Mouse (Mus musculus): Measurements from ENCODE around the gene Ruvbl2. TPM values are rescaled to one million over a fixed set of nuclear protein-coding genes. Genes with fewer than 3 reads are reported as not detected.
"Not testable (repeated sequence)": the region's sequence is repeated elsewhere in the genome, so short reads cannot be mapped to it uniquely, and the experiment has no call there.

The Ruvbl2 gene
- polyA plus RNA-seq, 1 experiment from 2014 or later, result 92.7 TPM

DNA sequence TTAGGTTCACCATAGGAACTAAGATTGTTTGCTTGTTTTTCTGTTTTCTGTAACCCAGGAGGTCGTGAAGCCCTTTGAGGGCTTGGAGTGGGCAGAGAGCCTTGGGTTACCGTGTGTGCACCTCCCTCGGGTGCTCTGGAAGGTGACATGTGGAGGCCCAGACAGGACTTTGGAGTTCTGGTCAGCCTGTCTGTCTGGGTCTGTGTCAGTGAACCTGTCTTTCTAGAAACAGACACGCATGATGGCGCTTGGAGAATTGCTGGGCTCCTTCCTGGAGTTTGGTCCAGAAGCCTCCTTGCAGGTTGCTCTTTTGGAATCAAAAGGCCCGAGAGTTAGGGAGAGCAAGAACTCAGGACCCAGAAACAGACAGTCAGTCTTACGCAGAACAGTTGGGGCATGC, 22.5 kb upstream of the Ruvbl2 start:
- H3K4me3 ChIP-seq (replicated peaks), result peak overlapping the region; percentile 57
- no peaks in the 10 kb centered on the region for H3K9me3 ChIP-seq (replicated peaks)
- peaks cover 51% of the 10 kb centered on the region for H3K36me3 ChIP-seq
- no peaks in the 10 kb centered on the region for H3K27me3 ChIP-seq (replicated peaks)
- WGBS, result 74% methylated on average over 7 of the region's 7 CpGs
- H3K4me2 ChIP-seq, result peak overlapping the region; percentile 59
- H3K4me1 ChIP-seq, result peaks cover 57% of the 10 kb centered on the region
- ATAC-seq (ENCODE audit: low FRiP score), result peak; percentile 0; the same call in 1 of the 2 replicates
- H3K9ac ChIP-seq (replicated peaks), result peak overlapping the region; percentile 27
- H3K27ac ChIP-seq (replicated peaks), result peak overlapping the region; percentile 87

DNA sequence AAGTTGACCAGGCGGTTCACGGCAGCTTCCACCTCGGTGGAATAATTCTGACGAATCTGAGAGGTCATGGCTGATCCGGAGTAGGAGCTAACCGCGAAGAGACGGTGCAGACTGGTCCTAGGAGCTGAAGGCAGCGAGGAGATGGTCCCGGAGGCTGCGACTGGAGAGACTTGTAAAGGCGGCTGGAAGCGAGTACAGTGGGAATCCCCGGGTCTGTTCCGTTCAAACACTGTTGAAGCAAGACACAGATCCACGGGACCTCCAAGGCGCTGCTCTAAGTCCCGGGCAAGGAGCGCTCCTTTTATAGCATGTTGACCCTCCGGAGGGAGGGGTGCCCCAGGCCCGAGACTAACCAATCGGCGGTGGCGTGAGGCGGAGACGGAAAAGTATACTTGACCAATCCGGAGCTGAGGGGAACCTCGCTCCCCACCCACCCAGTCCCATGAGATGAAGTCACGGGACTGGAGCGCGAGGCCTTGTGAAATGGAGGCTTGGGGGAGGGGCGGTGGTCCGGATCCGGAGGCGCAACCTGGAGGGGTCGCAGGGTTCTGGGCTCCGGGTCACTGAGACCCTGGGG, 21.8 kb upstream of the Ruvbl2 start, which contains the start of gene Ftl1:
TSS of gene Ftl1 (minus strand) at position 321 of the 577 bp plus-strand sequence.
- peaks cover 49% of the 10 kb centered on the region for H3K4me1 ChIP-seq
- H3K9me3 ChIP-seq (replicated peaks); H3K27me3 ChIP-seq (replicated peaks): not testable (repeated sequence)
- H3K27ac ChIP-seq (replicated peaks), result peak within 1 kb of the TSS; percentile 91
- WGBS, result under 1% methylated on average over 32 of the region's 37 CpGs
- H3K9ac ChIP-seq (replicated peaks), result peak within 1 kb of the TSS; percentile 67
- peak; percentile 95 for ATAC-seq (ENCODE audit: low FRiP score)
- peaks cover 51% of the 10 kb centered on the region for H3K36me3 ChIP-seq
- H3K4me3 ChIP-seq (replicated peaks), result peak within 1 kb of the TSS; percentile 57
- H3K4me2 ChIP-seq, result peak within 1 kb of the TSS; percentile 82

DNA sequence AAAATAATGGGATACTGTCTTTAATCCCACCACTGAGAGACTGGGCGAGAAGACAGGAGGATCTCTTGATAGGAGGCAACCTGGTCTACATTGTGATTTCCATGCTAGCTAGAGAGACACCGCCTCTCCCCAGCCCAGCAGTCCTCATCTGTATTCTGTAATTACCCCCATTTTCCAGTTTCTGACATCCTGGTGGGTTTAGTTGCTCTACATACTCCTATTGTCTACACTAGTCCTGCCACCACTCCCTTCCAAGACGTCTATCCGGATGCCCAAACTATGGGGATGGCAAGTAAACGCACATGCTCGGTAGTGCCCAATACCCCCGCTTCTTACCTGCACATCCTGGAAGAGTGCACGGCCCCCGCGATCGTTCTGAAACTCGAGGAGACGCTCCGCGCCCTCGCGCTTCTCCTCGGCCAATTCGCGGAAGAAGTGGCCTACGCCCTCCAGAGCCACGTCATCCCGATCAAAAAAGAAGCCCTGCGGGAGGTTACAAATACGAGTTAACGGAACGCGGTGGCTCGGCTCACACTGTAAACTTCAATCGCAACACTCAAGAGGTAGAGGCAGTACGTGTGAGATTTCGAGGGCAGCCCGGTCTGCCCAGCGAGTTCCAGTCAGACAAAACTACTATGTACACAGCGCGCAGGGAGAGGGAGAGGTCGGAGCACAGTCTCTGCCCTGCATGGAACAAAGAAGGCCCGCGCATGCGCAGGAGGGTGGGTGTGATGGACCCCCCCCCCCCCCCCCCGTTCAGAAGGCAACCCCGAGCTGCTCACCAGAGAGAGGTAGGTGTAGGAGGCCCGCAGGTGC, 21.1 kb upstream of the Ruvbl2 start:
- H3K4me3 ChIP-seq (replicated peaks), result peak overlapping the region; percentile 57
- H3K9me3 ChIP-seq (replicated peaks), result no peaks in the 10 kb centered on the region
- H3K9ac ChIP-seq (replicated peaks), result peak overlapping the region; percentile 67
- peaks cover 55% of the 10 kb centered on the region for H3K36me3 ChIP-seq
- WGBS, result under 1% methylated on average over 43 of the region's 43 CpGs
- peak overlapping the region; percentile 82 for H3K4me2 ChIP-seq
- peak; percentile 79 for ATAC-seq (ENCODE audit: low FRiP score)
- H3K27me3 ChIP-seq (replicated peaks), result no peaks in the 10 kb centered on the region
- H3K27ac ChIP-seq (replicated peaks), result peak overlapping the region; percentile 91
- H3K4me1 ChIP-seq, result peaks cover 43% of the 10 kb centered on the region

DNA sequence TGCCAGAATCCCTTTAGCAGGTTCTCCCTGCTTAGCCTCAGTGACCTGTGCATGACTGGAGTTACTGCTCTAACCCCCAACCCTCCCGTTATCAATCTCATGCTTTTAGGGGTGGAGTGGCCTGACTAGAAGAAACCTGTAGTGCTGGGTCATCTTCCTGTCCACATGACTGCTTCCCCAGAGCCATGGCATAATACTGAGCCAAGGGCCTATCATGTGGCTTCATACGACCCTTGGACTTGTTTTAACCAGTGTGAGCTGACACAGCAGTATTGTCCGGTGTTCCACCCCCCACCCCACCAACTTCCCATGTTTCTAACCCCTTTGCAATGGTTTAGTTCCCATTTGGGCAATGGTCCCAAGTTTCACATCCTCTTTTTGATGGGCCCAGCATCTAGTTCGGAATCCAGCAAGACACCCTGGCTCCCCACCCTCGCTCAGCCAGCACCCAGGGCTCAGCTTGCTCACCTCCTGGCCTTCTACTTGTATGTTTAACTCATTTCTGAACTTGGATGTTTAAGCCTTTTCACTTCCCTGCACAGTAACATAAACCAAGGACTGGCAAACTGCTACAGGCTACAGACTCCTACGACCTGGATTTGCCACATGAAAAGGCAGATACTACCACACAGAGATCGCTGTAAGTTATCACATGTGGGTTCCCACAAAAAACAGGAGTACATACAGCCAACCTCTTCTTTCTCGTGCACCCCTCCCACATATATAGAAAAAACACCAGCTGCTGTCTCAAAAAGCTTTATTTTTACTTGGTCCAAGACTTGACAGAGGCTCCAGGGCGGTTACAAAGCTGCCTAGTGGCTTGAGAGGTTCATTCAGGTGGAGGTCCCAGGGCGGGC, 19.5 kb upstream of the Ruvbl2 start:
- no peaks in the 10 kb centered on the region for H3K27me3 ChIP-seq (replicated peaks)
- H3K36me3 ChIP-seq, result peaks cover 49% of the 10 kb centered on the region
- H3K27ac ChIP-seq (replicated peaks), result peak overlapping the region; percentile 91
- ATAC-seq (ENCODE audit: low FRiP score), result no peak
- peak overlapping the region; percentile 67 for H3K9ac ChIP-seq (replicated peaks)
- peaks cover 39% of the 10 kb centered on the region for H3K4me1 ChIP-seq
- peak overlapping the region; percentile 82 for H3K4me2 ChIP-seq
- H3K4me3 ChIP-seq (replicated peaks), result peak overlapping the region; percentile 57
- no peaks in the 10 kb centered on the region for H3K9me3 ChIP-seq (replicated peaks)
- WGBS, result 70% methylated on average over 9 of the region's 10 CpGs

DNA sequence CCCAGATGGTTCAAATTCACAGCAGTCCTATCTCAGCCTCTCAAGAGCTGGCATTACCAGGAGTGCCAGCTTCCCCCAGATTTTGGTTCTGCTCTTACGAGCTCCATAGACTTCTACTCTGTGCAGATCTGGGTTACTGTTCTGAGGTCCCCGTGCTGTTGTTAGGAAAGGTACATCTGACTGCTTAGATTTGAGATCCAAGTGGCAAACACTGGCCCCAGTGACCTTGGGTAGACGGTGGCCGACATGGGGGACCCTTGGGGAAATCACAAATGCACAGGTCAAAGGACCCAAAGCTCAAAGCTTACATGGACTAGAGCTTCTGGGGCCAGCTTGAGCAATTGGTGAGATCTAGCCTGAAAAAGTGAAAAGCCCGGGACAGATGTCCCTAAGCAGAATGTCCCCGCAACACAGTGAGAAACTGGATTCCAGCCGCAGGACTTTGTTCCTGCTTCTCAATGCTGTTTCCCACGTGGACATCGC, 18.9 kb upstream of the Ruvbl2 start:
- peak overlapping the region; percentile 82 for H3K4me2 ChIP-seq
- peak overlapping the region; percentile 67 for H3K9ac ChIP-seq (replicated peaks)
- H3K4me1 ChIP-seq, result peaks cover 36% of the 10 kb centered on the region
- no peak for ATAC-seq (ENCODE audit: low FRiP score)
- H3K27me3 ChIP-seq (replicated peaks), result no peaks in the 10 kb centered on the region
- peak overlapping the region; percentile 57; the same call in 1 of the 2 replicates for H3K4me3 ChIP-seq (replicated peaks)
- peak overlapping the region; percentile 91 for H3K27ac ChIP-seq (replicated peaks)
- no peaks in the 10 kb centered on the region for H3K9me3 ChIP-seq (replicated peaks)
- peaks cover 51% of the 10 kb centered on the region for H3K36me3 ChIP-seq
- 53% methylated on average over 9 of the region's 9 CpGs for WGBS

DNA sequence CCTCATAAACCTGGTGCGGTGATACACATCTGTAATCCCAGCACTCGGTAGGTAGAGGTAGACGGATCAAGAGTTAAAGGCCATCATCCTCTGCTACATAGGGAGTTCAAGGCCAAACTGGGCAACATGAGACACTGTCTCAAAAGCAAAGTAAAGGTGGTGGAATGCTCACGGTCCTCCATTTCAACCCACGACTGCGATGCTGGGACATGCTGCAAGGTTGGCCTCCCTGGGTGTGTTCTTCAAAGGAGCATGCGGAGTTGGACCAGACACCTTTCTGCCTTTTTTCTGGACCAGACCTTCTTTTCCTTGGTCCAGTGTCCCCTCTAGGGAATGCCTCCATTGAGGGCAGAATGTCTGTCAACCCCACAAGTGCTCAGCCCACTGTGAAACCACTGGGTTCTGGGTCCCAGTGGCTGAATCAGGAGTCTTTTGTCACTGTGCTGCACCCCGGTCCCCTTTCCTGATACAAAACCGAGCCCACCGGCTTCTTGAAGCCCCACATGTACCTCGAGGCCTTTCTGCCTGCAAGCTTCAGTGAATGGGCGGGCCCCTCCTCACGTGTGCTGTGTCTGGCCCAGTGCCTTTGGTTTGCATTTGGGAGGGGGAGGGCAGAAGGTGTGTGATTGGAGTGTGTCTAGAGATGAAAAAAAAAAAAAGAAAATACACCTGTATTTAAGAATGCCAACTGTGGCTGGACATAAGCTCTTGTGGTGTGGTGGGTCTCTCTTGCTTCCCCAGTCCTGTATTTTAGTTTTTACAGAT, 18.2 kb upstream of the Ruvbl2 start:
- Histone ChIP-seq H3K9me3 (replicated peaks) (no peaks in the 10 kb centered on the region), H3K9ac (replicated peaks) (no peak overlapping the region), H3K27me3 (replicated peaks) (no peaks in the 10 kb centered on the region), H3K4me3 (replicated peaks) (no peak overlapping the region), H3K36me3 (peaks cover 49% of the 10 kb centered on the region), H3K27ac (replicated peaks) (no peak overlapping the region), H3K4me1 (peaks cover 35% of the 10 kb centered on the region), H3K4me2 (no peak overlapping the region)
- ATAC-seq (ENCODE audit: low FRiP score), result no peak
- 80% methylated on average over 13 of the region's 13 CpGs for WGBS

DNA sequence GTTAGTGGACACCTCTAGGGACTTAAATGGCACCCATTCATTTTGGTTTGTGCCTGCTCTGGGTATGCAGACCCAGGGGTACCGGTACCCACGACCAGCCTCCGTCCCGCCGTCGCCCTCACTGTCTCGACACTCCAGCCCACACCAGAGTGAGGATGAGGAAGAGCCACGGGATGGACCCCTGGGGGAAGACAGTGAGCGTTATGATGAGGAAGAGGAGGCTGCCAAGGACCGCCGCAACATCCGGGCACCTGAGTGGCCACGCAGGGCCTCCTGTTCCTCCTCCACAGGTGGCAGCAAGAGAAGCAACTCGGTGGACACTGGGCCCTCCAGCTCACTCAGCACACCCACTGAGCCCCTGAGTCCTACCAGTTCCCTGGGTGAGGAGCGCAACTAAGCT, 17.1 kb upstream of the Ruvbl2 start:
- 85% methylated on average over 15 of the region's 15 CpGs for WGBS

DNA sequence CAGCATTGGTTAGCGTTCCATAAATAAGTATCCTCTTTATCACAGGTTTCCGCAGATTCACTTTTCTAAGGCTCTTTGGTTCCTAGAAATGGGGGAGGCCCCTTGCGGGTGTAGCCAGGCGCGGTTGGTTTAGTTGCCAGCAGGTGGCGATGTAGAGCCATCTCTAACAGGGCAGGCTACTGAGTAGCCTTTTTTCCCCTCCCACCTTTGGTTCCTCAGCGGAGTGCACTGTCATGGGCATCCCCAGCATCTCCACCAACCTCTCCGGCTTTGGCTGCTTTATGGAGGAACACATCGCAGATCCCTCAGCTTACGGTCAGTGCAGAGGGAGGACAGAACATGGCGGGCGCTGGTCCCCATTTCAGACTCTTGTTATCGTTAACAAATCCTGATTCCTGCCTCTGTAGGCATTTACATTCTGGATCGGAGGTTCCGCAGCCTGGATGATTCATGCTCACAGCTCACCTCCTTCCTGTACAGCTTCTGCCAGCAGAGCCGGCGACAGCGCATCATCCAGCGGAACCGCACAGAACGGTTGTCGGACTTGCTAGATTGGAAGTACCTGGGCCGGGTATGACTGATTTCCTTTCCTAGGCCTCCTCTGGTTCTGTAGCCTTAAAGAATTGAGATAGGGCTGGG, 13.6 kb upstream of the Ruvbl2 start:
- peak overlapping the region; percentile 0; the same call in 1 of the 2 replicates for H3K4me2 ChIP-seq
- 0 out of 2 replicates have a peak overlapping the region, but pooled peaks have one; percentile 1 for H3K4me3 ChIP-seq (replicated peaks)
- no peaks in the 10 kb centered on the region for H3K27me3 ChIP-seq (replicated peaks)
- H3K36me3 ChIP-seq, result peaks cover 50% of the 10 kb centered on the region
- WGBS, result 55% methylated on average over 23 of the region's 23 CpGs
- peak; percentile 74 for ATAC-seq (ENCODE audit: low FRiP score)
- H3K9ac ChIP-seq (replicated peaks), result no peak overlapping the region
- H3K4me1 ChIP-seq, result peaks cover 7% of the 10 kb centered on the region
- H3K27ac ChIP-seq (replicated peaks), result no peak overlapping the region; the same call in 1 of the 2 replicates
- H3K9me3 ChIP-seq (replicated peaks), result no peaks in the 10 kb centered on the region

More for the DNA sequence above, 17.1 kb upstream of the Ruvbl2 start:
- H3K4me2 ChIP-seq, result no peak overlapping the region
- peaks cover 51% of the 10 kb centered on the region for H3K36me3 ChIP-seq
- no peak overlapping the region for H3K9ac ChIP-seq (replicated peaks)
- no peak overlapping the region for H3K27ac ChIP-seq (replicated peaks)
- H3K4me3 ChIP-seq (replicated peaks), result no peak overlapping the region
- no peaks in the 10 kb centered on the region for H3K27me3 ChIP-seq (replicated peaks)
- H3K9me3 ChIP-seq (replicated peaks), result no peaks in the 10 kb centered on the region
- peaks cover 24% of the 10 kb centered on the region for H3K4me1 ChIP-seq
- ATAC-seq (ENCODE audit: low FRiP score), result no peak

DNA sequence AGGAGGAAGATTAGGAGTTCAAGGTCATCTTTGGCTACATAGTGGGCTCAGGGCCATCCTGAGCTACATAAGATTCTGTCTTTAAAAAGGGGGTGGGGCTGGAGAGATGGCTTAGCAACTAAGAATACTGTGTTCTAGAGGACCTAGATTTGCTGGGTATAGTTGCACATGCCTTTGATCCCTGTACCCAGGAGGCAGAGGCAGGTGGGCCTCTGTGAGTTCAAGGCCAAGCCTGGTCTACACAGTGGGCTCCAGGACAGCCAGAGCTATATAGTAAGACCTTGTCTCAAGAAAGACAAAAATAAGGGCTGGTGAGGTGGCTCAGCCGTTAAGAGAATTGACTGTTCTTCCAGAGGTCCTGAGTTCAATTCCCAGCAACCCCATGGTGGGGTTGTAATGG, 12.1 kb upstream of the Ruvbl2 start:
- WGBS, result 95% methylated on average over 1 of the region's 1 CpGs
- ATAC-seq (ENCODE audit: low FRiP score), result no peak
- Histone ChIP-seq H3K9me3 (replicated peaks) (no peaks in the 10 kb centered on the region), H3K27ac (replicated peaks) (no peak overlapping the region), H3K4me2 (no peak overlapping the region), H3K36me3 (peaks cover 43% of the 10 kb centered on the region), H3K4me1 (peaks cover 7% of the 10 kb centered on the region), H3K4me3 (replicated peaks) (no peak overlapping the region), H3K9ac (replicated peaks) (no peak overlapping the region), H3K27me3 (replicated peaks) (no peaks in the 10 kb centered on the region)

DNA sequence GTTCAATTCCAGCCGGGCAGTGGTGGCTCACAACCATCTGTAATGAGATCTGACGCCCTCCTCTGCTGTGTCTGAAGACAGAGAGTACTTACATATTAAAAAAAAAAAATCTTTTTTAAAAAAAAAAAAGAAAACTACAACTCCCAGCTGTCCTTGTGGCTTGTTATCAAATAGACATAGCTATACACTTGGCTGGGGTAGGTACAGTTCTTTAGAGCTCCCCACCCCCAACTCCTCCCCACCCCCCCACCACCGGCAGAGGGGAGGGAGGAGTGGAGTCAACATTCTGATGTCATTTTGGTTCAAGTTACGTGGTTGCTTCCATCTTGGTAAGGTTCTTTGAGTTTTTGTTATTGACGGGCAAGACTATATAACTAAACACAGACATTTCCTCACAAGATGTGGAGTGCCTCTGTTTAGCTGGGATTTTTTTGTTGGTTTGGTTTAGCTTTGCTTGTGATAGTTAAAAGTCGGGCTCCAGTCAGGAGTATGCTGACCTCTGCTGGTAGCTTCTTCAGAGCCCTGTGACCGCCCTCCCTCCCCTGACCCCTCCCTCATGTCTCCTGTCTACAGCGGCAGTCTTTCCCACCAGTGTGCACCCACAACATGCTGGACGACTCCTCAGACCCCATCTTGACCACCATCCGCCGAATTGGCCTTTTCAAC, 9.6 kb upstream of the Ruvbl2 start:
- H3K27me3 ChIP-seq (replicated peaks), result no peaks in the 10 kb centered on the region
- peaks cover 51% of the 10 kb centered on the region for H3K36me3 ChIP-seq
- ATAC-seq (ENCODE audit: low FRiP score), result 0 out of 2 replicates have a peak, but pooled peaks have one; percentile 29
- H3K4me3 ChIP-seq (replicated peaks), result no peak overlapping the region
- H3K9ac ChIP-seq (replicated peaks), result no peak overlapping the region
- WGBS, result 38% methylated on average over 11 of the region's 11 CpGs
- peaks cover 7% of the 10 kb centered on the region for H3K4me1 ChIP-seq
- no peak overlapping the region for H3K27ac ChIP-seq (replicated peaks)
- H3K9me3 ChIP-seq (replicated peaks), result no peaks in the 10 kb centered on the region
- no peak overlapping the region for H3K4me2 ChIP-seq
